Mouse (Mus musculus): ENCODE measurements around the gene Egr2. TPM values are rescaled to one million over a fixed set of nuclear protein-coding genes. Genes with fewer than 3 reads are reported as not detected.

Egr2 gene
- polyA plus RNA-seq, 1 experiment from 2014 or later, result 0.49 TPM

DNA sequence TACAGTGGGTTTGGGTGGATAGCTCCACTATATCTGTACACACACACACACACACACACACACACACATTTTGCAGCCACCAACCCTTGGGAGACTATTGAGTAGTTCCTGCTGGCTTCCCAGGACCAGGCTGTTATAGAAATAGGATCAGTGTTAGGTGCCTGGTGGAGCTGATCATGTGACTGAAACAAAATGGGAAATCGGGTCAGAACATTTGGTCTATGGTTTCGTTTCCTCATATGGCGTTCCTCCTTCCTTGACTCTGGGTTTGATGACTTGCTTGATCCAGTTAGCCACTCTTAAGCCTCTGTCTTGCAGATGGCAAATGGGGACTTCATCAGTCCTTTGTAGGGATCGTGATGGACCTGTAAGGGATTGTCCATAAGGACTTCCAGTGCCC, 44.6 kb downstream of the Egr2 start:
- no peak overlapping the region for H3K4me3 ChIP-seq (ENCODE audit: low read length)
- no peak overlapping the region for H3K4me2 ChIP-seq (ENCODE audit: low read depth, low read length)
- H3K9me3 ChIP-seq (ENCODE audit: control insufficient read depth, low read length), result no peaks in the 10 kb centered on the region
- WGBS, result 95% methylated on average over 4 of the region's 4 CpGs
- H3K27ac ChIP-seq (ENCODE audit: low read length), result no peak overlapping the region
- H3K27me3 ChIP-seq (ENCODE audit: control insufficient read depth, insufficient read depth, low read depth, low read length), result no peaks in the 10 kb centered on the region
- no peak for ATAC-seq (ENCODE audit: low read depth)
- H3K9ac ChIP-seq (ENCODE audit: low read length), result no peak overlapping the region
- no peaks in the 10 kb centered on the region for H3K36me3 ChIP-seq (ENCODE audit: control insufficient read depth, insufficient read depth, low read length)
- no peaks in the 10 kb centered on the region for H3K4me1 ChIP-seq (replicated peaks; ENCODE audit: control insufficient read depth, insufficient read depth, low read length)

DNA sequence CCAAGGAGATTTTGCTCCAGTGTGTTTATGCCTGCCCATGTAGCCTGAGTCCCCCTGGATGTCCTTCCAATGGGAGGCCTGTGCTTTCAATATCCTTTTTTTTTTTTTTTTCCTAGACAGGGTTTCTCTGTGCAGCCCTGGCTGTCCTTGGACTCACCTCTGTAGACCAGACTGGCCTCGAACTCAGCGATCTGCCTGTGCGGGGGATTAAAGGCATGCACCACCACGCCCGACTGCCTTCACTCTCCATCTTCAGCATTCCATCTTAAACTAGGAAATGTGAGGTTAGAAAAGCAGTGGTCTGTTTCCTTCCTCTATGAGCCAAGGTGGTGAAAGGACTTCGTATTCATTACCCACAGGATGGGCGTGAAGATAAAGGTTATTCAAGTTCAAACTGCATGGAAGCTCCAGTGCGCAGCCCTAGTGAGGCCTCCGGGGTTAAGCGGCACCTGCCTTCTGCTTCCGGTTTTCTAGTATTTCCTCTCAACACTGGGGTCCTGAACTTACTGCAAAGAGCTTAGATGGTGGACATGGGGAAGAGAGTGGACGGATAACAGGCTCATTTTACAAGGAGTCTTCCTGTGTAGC, 46.5 kb downstream of the Egr2 start:
- no peak for ATAC-seq (ENCODE audit: low read depth)
- WGBS, result 65% methylated on average over 12 of the region's 12 CpGs

DNA sequence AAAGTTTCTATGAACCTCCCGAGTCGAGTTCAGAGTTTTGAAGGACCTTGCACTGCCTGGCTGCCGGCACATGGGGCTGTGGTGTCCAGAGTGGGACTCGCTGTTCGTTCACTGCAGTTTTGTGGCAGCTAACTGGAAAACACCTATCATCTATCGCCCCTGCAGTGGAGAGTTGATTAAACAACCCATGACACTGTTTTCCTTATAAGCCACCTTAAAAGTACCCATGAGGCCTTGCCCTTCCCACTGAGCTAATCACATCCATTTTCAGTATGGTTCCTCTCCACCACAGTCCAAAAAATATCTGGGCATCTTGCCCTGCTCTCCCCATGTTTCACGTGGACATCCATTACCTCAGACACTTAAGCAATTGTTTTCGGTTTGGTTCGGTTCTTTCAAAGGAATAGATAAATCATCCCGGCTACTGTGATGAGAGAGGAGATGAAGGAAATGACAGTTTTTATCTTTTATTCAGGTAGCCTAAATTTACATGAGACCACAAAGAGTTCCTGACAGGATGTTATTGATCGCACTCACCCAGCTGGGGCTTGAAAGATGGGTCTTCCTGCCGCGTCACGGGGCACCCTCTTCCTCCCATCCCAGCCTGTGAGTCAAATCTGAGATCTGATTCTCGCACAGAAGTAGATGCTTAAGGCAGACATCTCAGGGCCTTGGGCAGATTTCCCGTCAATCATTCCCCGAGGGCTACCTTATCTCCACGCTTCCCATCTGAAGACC, 50.8 kb downstream of the Egr2 start:
- no peak overlapping the region for H3K9ac ChIP-seq (ENCODE audit: low read length)
- no peak for ATAC-seq (ENCODE audit: low read depth)
- H3K36me3 ChIP-seq (ENCODE audit: control insufficient read depth, insufficient read depth, low read length), result no peaks in the 10 kb centered on the region
- H3K4me2 ChIP-seq (ENCODE audit: low read depth, low read length), result no peak overlapping the region
- H3K4me3 ChIP-seq (ENCODE audit: low read length), result no peak overlapping the region
- no peak overlapping the region for H3K27ac ChIP-seq (ENCODE audit: low read length)
- H3K4me1 ChIP-seq (replicated peaks; ENCODE audit: control insufficient read depth, insufficient read depth, low read length), result no peaks in the 10 kb centered on the region
- H3K27me3 ChIP-seq (ENCODE audit: control insufficient read depth, insufficient read depth, low read depth, low read length), result no peaks in the 10 kb centered on the region
- H3K9me3 ChIP-seq (ENCODE audit: control insufficient read depth, low read length), result no peaks in the 10 kb centered on the region
- WGBS, result 74% methylated on average over 18 of the region's 18 CpGs

More for the DNA sequence above, 46.5 kb downstream of the Egr2 start:
- Histone ChIP-seq H3K4me3 (ENCODE audit: low read length) (no peak overlapping the region), H3K4me1 (replicated peaks; ENCODE audit: control insufficient read depth, insufficient read depth, low read length) (no peaks in the 10 kb centered on the region), H3K36me3 (ENCODE audit: control insufficient read depth, insufficient read depth, low read length) (no peaks in the 10 kb centered on the region), H3K27ac (ENCODE audit: low read length) (no peak overlapping the region), H3K4me2 (ENCODE audit: low read depth, low read length) (no peak overlapping the region), H3K9ac (ENCODE audit: low read length) (no peak overlapping the region), H3K9me3 (ENCODE audit: control insufficient read depth, low read length) (no peaks in the 10 kb centered on the region), H3K27me3 (ENCODE audit: control insufficient read depth, insufficient read depth, low read depth, low read length) (no peaks in the 10 kb centered on the region)

Other genes with a start within 250 kb of the Egr2 start
- gene Ado, start 13.5 kb downstream of the Egr2 start, polyA plus RNA-seq (2015; fragmentation: Nextera tagmentation; extraction: Ambion mirVana), result 55.2 and 58.5 TPM in 2 replicates